Mouse (Mus musculus) G1E (cell line): Measurements from ENCODE around the gene Csgalnact2. TPM values are rescaled to one million over a fixed set of nuclear protein-coding genes. Genes with fewer than 3 reads are reported as not detected.

Source experiments
- ATAC-seq: 2 replicates; pipeline ENCODE4 v1.8.0; 2016; ENCODE audit warnings: mild to moderate bottlenecking; ENCODE audit not compliant: insufficient number of reproducible peaks, poor library complexity, low FRiP score, severe bottlenecking; ENCODE audit errors: extremely low read depth
- DNase-seq: peaks from one replicate; pipeline ENCODE4 v3.0.0; 2012; ENCODE audit warnings: low spot score
- H3K27me3 ChIP-seq: 2 replicates; pipeline ENCODE4 v1.6.1; 2012; ENCODE audit warnings: mild to moderate bottlenecking, low read length, inconsistent platforms; ENCODE audit not compliant: insufficient read depth
- H3K36me3 ChIP-seq: replicated peaks from 2 replicates; pipeline ENCODE3; 2012; ENCODE audit warnings: mild to moderate bottlenecking, inconsistent platforms
- H3K4me1 ChIP-seq: 2 replicates; pipeline ENCODE4 v1.6.1; 2012; ENCODE audit warnings: low read depth, low read length, inconsistent platforms, mixed read lengths; ENCODE audit not compliant: insufficient read depth
- H3K4me3 ChIP-seq: 2 replicates; pipeline ENCODE4 v1.5.1; 2012; ENCODE audit warnings: low read depth, mild to moderate bottlenecking, inconsistent platforms, low read length, moderate library complexity, mixed read lengths
- H3K9me3 ChIP-seq: replicated peaks from 2 replicates; pipeline ENCODE4 v1.6.1; 2012; ENCODE audit warnings: inconsistent platforms
- CTCF ChIP-seq: IDR thresholded peaks from 2 replicates; pipeline ENCODE4 v1.5.1; 2012; ENCODE audit warnings: low read depth, low read length, inconsistent platforms, mixed read lengths
- GATA1 ChIP-seq: IDR thresholded peaks from 2 replicates; pipeline ENCODE4 v1.6.1; 2012; ENCODE audit warnings: borderline replicate concordance, low read length, inconsistent platforms, mixed read lengths
- GATA2 ChIP-seq: IDR thresholded peaks from 2 replicates; pipeline ENCODE4 v1.6.1; 2012; ENCODE audit warnings: low read depth, low read length, inconsistent platforms, borderline replicate concordance
- POLR2AphosphoS5 ChIP-seq: IDR thresholded peaks from 2 replicates; pipeline ENCODE4 v1.6.1; 2012; ENCODE audit warnings: low read depth, low read length, inconsistent platforms; ENCODE audit not compliant: insufficient replicate concordance
- TAL1 ChIP-seq: conservative IDR thresholded peaks from 2 replicates; pipeline ENCODE4 v1.6.1; 2012; ENCODE audit warnings: low read depth, low read length, inconsistent platforms, mixed read lengths
- polyA plus RNA-seq: library from polyadenylated mRNA; stranded (reverse); fragments of >175 nt; gene quantifications from 2 replicates; pipeline ENCODE4 v1.2.3, GENCODE M21; 2012
- total RNA-seq, 2 experiments: library from RNA; stranded (forward) in 1 of 2; stranded (reverse) in 1 of 2; fragments of 200-1000 nt in 1 of 2; fragments of >200 nt in 1 of 2; fragmentation: Nextera tagmentation in 1 of 2; gene quantifications; 2 replicates each; pipeline ENCODE4 v1.2.3; 2014 to 2017

Csgalnact2 gene
- total and polyA plus RNA-seq, 3 experiments, result 4.5 to 38.0 (median 35.4) TPM

DNA sequence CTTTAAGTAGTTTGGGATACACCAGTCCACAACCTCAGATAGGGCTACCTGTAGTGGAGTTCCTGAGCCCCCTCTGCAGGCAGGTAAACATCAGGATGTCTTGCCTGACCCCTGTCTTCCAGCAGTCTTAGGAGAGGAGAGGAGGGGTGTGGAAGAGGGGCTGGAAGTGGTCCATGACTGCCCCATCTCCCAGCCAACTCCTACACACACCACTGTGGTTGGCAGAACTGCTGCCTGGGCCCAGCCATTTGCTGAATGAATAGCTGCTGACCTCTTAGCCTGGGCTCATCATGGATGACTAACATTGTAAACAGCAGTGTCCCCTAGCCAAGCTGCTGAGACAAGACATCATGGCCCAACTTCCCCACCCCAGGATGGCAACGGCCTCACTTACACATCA is 26.6 kb upstream of the Csgalnact2 start:
- Histone ChIP-seq H3K27me3 (no peaks in the 10 kb centered on the region; the same call in 1 of the 2 replicates), H3K4me1 (no peaks in the 10 kb centered on the region), H3K9me3 (no peaks in the 10 kb centered on the region), H3K4me3 (no peak overlapping the region), H3K36me3 (no peaks in the 10 kb centered on the region)
- DNase-seq (no peak), ATAC-seq (no peak)
- TF ChIP-seq POLR2AphosphoS5, result no peak
- TF ChIP-seq CTCF, result no peak
- no peak for TF ChIP-seq GATA2
- TF ChIP-seq GATA1, result no peak
- no peak for TF ChIP-seq TAL1

DNA sequence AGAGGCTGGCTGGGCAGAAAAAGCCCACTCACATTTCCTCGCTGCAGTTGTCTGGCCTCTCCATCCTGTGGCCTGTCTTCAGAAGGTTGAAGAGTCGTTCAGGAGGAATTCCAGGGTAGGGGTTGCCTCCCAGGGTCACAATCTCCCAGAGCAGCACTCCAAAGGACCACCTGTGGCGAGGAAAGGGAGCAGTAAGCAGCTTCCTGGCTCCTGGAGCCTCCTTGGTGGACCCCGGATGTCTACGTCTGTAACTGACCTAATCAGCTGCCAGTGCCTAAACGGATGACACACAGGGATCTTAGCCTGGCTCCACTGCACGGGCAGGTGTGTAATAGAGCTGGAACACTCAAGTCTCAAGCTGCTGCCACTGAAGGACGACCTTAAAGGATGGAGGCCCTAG is 25.8 kb upstream of the Csgalnact2 start:
- DNase-seq, result no peak
- TF ChIP-seq TAL1, result no peak
- TF ChIP-seq GATA2, result no peak
- TF ChIP-seq CTCF, result no peak
- TF ChIP-seq GATA1, result no peak
- no peak for TF ChIP-seq POLR2AphosphoS5
- Histone ChIP-seq H3K36me3 (no peaks in the 10 kb centered on the region), H3K9me3 (no peaks in the 10 kb centered on the region), H3K27me3 (no peaks in the 10 kb centered on the region; the same call in 1 of the 2 replicates), H3K4me1 (no peaks in the 10 kb centered on the region), H3K4me3 (no peak overlapping the region)
- no peak for ATAC-seq

DNA sequence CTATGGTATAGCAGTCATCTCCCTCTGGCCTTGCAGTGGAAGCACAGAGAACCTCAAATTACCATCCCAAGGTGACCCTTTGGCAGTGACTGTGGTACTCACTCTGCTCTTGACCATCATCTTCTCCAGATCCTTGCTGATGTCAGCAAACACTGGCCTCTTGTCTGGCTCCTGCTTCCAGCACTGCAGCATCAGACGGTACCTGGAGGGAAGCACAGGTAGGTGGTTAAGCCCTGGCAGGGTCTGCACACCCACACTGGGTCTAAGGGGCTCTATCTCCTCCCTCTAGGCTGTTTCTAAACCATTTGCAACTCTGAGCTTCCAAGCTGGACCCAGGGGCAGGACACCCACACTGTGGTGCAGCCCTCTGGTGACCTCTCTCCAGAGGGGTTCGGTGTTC is 24.1 kb upstream of the Csgalnact2 start:
- DNase-seq, result no peak
- Histone ChIP-seq H3K4me3 (no peak overlapping the region), H3K4me1 (no peaks in the 10 kb centered on the region), H3K36me3 (no peaks in the 10 kb centered on the region), H3K9me3 (no peaks in the 10 kb centered on the region), H3K27me3 (no peaks in the 10 kb centered on the region; the same call in 1 of the 2 replicates)
- ATAC-seq, result no peak
- TF ChIP-seq TAL1 (no peak), GATA1 (no peak), GATA2 (no peak), POLR2AphosphoS5 (no peak), CTCF (no peak)

DNA sequence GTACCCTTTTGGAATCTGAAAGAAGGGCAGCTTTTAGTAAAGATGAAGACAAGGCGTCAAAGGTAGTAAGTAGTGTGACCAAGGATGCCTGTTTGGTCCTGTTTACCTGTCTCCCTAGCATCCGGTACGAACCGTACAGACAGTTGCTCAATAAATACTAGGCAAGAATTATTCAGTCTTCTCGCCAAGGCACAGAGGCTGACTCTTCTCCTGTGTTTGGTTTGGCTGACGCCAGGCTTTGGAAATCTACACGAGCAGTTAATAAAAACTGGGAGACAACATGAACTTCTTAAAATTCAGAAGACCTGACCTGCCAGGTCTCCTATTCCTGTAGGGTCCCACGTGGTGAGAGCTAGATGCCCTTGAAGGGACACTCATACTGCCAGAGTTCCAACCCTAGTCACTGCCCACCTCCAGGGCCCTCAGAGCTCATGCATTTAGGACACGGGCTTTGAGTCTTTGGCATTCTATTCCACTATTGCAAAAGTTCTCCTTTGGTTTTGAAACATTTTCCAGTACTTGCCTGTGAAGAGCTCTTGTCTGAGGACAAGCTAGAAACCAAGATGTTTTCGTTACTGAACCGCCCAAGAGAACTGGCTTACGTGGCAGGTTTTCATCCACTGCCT is 23.6 kb upstream of the Csgalnact2 start:
- H3K4me1 ChIP-seq, result no peaks in the 10 kb centered on the region
- DNase-seq (no peak), ATAC-seq (no peak)
- no peaks in the 10 kb centered on the region; the same call in 1 of the 2 replicates for H3K27me3 ChIP-seq
- H3K36me3 ChIP-seq, result no peaks in the 10 kb centered on the region
- no peak for TF ChIP-seq GATA1
- no peak for TF ChIP-seq GATA2
- TF ChIP-seq CTCF, result no peak
- TF ChIP-seq POLR2AphosphoS5, result no peak
- no peak for TF ChIP-seq TAL1
- H3K9me3 ChIP-seq, result no peaks in the 10 kb centered on the region
- no peak overlapping the region for H3K4me3 ChIP-seq

DNA sequence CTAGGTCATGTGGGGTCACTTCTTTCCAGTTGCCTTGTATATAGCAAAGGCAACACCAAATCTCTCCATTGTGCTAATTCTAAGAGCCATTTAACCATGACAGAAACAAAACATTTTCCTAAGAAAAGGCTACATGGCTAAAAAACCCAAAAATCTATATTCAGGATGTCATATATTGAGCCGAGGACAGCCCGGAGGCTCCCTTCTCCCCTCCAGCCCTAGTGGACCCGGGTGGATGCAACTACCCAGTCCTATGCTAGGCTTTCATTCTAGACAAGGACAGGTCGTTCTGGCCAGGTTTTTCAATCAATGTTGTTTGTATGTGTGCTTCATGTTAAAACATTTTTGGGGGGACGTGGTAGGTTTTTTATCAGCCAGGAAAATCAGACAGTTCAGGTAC is 14.2 kb upstream of the Csgalnact2 start:
- TF ChIP-seq CTCF, result no peak
- no peak for TF ChIP-seq GATA2
- TF ChIP-seq GATA1, result no peak
- TF ChIP-seq TAL1, result no peak
- ATAC-seq (no peak), DNase-seq (no peak)
- Histone ChIP-seq H3K27me3 (peaks cover 17% of the 10 kb centered on the region), H3K4me3 (no peak overlapping the region), H3K4me1 (no peaks in the 10 kb centered on the region), H3K9me3 (no peaks in the 10 kb centered on the region), H3K36me3 (no peaks in the 10 kb centered on the region)

DNA sequence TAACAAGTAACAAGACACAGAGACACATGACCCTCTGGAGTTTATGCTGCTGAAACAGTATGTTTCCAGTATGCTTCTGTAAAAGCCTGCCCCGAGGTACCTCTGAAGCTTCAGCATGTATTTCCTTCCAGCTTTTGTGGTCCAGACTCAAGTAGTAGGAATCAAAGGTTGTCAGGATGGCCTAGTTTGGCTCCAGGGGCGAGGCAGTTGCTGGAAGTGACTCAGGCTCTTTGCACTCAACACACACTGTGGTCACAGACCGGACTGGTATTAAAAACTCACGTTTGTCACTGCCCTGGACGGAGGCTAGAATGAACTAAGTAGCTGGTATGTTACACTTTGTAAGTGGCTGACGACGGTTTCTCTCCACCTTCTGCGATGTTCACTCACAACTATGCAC is 12.0 kb upstream of the Csgalnact2 start:
- Histone ChIP-seq H3K4me3 (no peak overlapping the region), H3K9me3 (no peaks in the 10 kb centered on the region), H3K27me3 (peaks cover 25% of the 10 kb centered on the region), H3K36me3 (no peaks in the 10 kb centered on the region), H3K4me1 (peaks cover 3% of the 10 kb centered on the region; the same call in 1 of the 2 replicates)
- no peak for ATAC-seq
- TF ChIP-seq GATA2 (no peak), GATA1 (no peak), CTCF (no peak), TAL1 (no peak), POLR2AphosphoS5 (no peak)
- DNase-seq, result no peak
